Mouse (Mus musculus) midbrain, embryonic 14.5 days (tissue): ENCODE measurements around the gene Mlycd. TPM values are rescaled to one million over a fixed set of nuclear protein-coding genes. Genes with fewer than 3 reads are reported as not detected.

Source experiments
- ATAC-seq: fragments of 200-750 bp; cut with Nextera tagmentation; 2 replicates; pipeline ENCODE4 v1.8.0; 2017; ENCODE audit warnings: moderate number of reproducible peaks, moderate library complexity; ENCODE audit not compliant: low FRiP score, low TSS enrichment
- DNase-seq: peaks from one replicate; pipeline ENCODE4 v3.0.0-alpha.2; 2015
- H3K27ac ChIP-seq: fragments of 300-500 bp; sonication (generic); replicated peaks from 2 replicates; pipeline ENCODE4 v1.5.1; 2014; ENCODE audit warnings: mild to moderate bottlenecking, low read depth, low read length, moderate library complexity
- H3K27me3 ChIP-seq: fragments of 300-500 bp; sonication (generic); 2 replicates; pipeline ENCODE4 v1.6.1; 2014; ENCODE audit warnings: low read length, control low read depth, mixed read lengths; ENCODE audit not compliant: control insufficient read depth, insufficient read depth
- H3K36me3 ChIP-seq: fragments of 300-500 bp; sonication (generic); 2 replicates; pipeline ENCODE4 v1.6.1; 2014; ENCODE audit warnings: low read length, control low read depth; ENCODE audit not compliant: control insufficient read depth, insufficient read depth
- H3K4me1 ChIP-seq: fragments of 300-500 bp; sonication (generic); 2 replicates; pipeline ENCODE4 v1.6.1; 2014; ENCODE audit warnings: mild to moderate bottlenecking, antibody characterized with exemption, low read length, control low read depth; ENCODE audit not compliant: control insufficient read depth, insufficient read depth
- H3K4me2 ChIP-seq: fragments of 300-500 bp; sonication (generic); 2 replicates; pipeline ENCODE4 v1.6.1; 2014; ENCODE audit warnings: mild to moderate bottlenecking, low read length, moderate library complexity
- H3K4me3 ChIP-seq: fragments of 300-500 bp; sonication (generic); replicated peaks from 2 replicates; pipeline ENCODE4 v1.5.1; 2014; ENCODE audit warnings: low read depth, low read length
- H3K9ac ChIP-seq: fragments of 300-500 bp; sonication (generic); replicated peaks from 2 replicates; pipeline ENCODE4 v1.6.1; 2014; ENCODE audit warnings: mild to moderate bottlenecking, low read length, moderate library complexity
- H3K9me3 ChIP-seq: fragments of 300-500 bp; sonication (generic); 2 replicates; pipeline ENCODE4 v1.6.1; 2016; ENCODE audit warnings: low read length, control low read depth, mixed read lengths; ENCODE audit not compliant: control insufficient read depth
- WGBS: fragments of 180-500 bp; shearing (Covaris S2); extraction: QIAGEN DNeasy Blood & Tissue Kit; methylation state at CpG from one replicate; pipeline ENCODE4 v1.1.7; 2014; 5-methylcytosine and 5-hydroxymethylcytosine counted together
- polyA plus RNA-seq: library from polyadenylated mRNA; unstranded; fragments of >200 nt; fragmentation: Nextera tagmentation; extraction: Ambion mirVana; gene quantifications from 2 replicates; pipeline ENCODE4 v1.2.1, GENCODE M21; 2014

Mlycd gene
- polyA plus RNA-seq, 1 experiment from 2014 or later, result 17.6 TPM

DNA sequence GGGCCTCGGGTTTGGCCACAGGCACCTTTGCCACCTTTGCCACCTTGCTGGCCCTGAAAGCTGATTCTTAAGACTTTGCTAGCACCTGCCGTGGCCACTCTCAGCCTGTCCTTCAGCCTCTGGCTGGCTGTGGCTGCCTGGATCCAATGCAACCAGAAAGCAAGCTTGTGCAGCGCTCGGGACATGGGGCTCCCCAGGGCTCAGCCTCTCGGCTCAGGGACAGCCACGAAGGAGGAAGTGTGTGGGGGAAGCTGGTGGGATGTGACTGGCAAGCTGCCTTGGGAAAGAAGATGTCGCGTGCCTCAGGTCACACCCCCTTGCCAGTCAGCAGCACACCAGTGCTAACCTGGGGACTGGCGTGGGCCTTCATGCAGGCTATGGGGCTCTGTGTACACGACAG lies 30.1 kb downstream of the Mlycd start:
- no peak overlapping the region for H3K4me2 ChIP-seq
- H3K9me3 ChIP-seq, result no peaks in the 10 kb centered on the region
- H3K4me3 ChIP-seq, result no peak overlapping the region
- H3K9ac ChIP-seq, result no peak overlapping the region
- 85% methylated on average over 10 of the region's 10 CpGs for WGBS
- no peaks in the 10 kb centered on the region for H3K27me3 ChIP-seq
- ATAC-seq (no peak), DNase-seq (no peak)
- H3K4me1 ChIP-seq, result no peaks in the 10 kb centered on the region
- no peaks in the 10 kb centered on the region for H3K36me3 ChIP-seq
- no peak overlapping the region for H3K27ac ChIP-seq

DNA sequence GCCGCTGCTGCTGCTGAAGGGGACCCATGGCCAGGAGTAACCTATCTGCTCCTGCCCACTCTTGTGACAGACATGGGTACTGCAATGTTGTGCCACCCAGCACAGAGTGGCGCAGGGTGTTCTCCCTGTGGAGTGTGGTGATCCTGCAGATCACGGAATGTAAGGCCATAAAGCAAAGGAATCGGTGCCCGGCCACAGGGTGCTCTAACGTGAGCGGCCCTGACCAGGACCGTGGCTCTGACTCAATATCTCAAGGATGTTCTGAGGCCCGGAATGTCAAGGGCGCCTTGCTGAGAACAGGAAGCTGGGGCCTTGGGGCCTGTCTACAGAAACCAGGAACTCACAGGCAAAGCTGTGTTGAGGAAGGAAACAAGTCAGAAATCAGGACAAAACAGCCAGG lies 30.9 kb downstream of the Mlycd start:
- H3K4me3 ChIP-seq, result no peak overlapping the region
- H3K4me1 ChIP-seq, result no peaks in the 10 kb centered on the region
- WGBS, result 90% methylated on average over 10 of the region's 10 CpGs
- no peak for ATAC-seq
- H3K9ac ChIP-seq, result no peak overlapping the region
- H3K36me3 ChIP-seq, result no peaks in the 10 kb centered on the region
- no peaks in the 10 kb centered on the region for H3K27me3 ChIP-seq
- H3K9me3 ChIP-seq, result no peaks in the 10 kb centered on the region
- no peak for DNase-seq
- H3K4me2 ChIP-seq, result no peak overlapping the region
- 0 out of 2 replicates have a peak overlapping the region, but pooled peaks have one; percentile 37 for H3K27ac ChIP-seq

DNA sequence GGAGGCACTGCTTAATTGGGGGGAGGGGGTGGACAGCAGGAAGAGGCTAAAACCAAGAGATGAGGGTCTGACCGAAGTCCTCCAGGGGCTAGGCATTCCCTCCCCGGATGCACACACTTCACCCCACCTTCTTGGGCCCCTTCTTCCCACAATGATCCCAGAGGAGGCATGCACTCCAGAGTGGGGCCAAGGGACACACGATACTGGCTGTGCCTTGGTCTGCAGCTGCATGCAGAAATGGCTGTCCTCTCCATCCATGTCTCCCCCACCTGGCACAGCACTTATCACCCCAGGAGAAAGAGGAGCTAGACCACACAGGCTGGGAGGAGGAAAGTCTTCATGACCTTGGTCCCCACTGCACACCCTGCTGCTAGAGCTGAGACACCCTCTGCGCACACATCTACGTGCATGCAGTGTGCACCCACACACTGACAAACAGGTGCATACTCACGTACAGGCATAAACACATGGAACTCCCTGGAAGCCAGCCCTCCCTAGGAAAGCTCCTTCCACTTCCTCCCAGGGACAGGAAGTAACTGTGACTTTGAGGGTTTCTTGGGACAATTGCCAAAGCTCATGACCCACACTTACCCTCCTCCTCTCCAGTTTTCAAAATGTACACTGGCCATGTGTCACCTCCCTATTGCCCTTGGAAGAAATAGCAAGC lies 31.5 kb downstream of the Mlycd start:
- DNase-seq (no peak), ATAC-seq (no peak)
- H3K27me3 ChIP-seq, result no peaks in the 10 kb centered on the region
- no peaks in the 10 kb centered on the region for H3K9me3 ChIP-seq
- peak overlapping the region; percentile 1; the same call in 1 of the 2 replicates for H3K27ac ChIP-seq
- H3K36me3 ChIP-seq, result no peaks in the 10 kb centered on the region
- WGBS, result 85% methylated on average over 6 of the region's 6 CpGs
- H3K4me3 ChIP-seq, result no peak overlapping the region
- no peak overlapping the region for H3K4me2 ChIP-seq
- H3K9ac ChIP-seq, result no peak overlapping the region
- no peaks in the 10 kb centered on the region for H3K4me1 ChIP-seq

GRCm38 (mm10) chr8:119427634-119428349 lies 33.1 kb downstream of the Mlycd start:
- 71% methylated on average over 12 of the region's 12 CpGs for WGBS
- Histone ChIP-seq H3K27ac (no peak overlapping the region), H3K9ac (no peak overlapping the region), H3K36me3 (no peaks in the 10 kb centered on the region), H3K4me3 (no peak overlapping the region), H3K9me3 (no peaks in the 10 kb centered on the region), H3K4me1 (no peaks in the 10 kb centered on the region), H3K27me3 (no peaks in the 10 kb centered on the region), H3K4me2 (no peak overlapping the region)
- DNase-seq, result no peak
- no peak for ATAC-seq

- Histone ChIP-seq H3K36me3 (no peaks in the 10 kb centered on the region), H3K9ac (no peak overlapping the region), H3K4me3 (no peak overlapping the region), H3K9me3 (no peaks in the 10 kb centered on the region), H3K27me3 (no peaks in the 10 kb centered on the region), H3K4me2 (no peak overlapping the region), H3K4me1 (no peaks in the 10 kb centered on the region), H3K27ac (no peak overlapping the region)
- DNase-seq, result no peak
- 76% methylated on average over 7 of the region's 7 CpGs for WGBS
- no peak for ATAC-seq
Observed at GRCm38 (mm10) chr8:119428350-119428740, 33.7 kb downstream of the Mlycd start.

GRCm38 (mm10) chr8:119428766-119429327 lies 34.2 kb downstream of the Mlycd start:
- Histone ChIP-seq H3K27ac (no peak overlapping the region), H3K9me3 (no peaks in the 10 kb centered on the region), H3K36me3 (no peaks in the 10 kb centered on the region), H3K27me3 (no peaks in the 10 kb centered on the region), H3K9ac (no peak overlapping the region), H3K4me3 (no peak overlapping the region), H3K4me2 (no peak overlapping the region), H3K4me1 (no peaks in the 10 kb centered on the region)
- WGBS, result 79% methylated on average over 5 of the region's 5 CpGs
- ATAC-seq (no peak), DNase-seq (no peak)

DNA sequence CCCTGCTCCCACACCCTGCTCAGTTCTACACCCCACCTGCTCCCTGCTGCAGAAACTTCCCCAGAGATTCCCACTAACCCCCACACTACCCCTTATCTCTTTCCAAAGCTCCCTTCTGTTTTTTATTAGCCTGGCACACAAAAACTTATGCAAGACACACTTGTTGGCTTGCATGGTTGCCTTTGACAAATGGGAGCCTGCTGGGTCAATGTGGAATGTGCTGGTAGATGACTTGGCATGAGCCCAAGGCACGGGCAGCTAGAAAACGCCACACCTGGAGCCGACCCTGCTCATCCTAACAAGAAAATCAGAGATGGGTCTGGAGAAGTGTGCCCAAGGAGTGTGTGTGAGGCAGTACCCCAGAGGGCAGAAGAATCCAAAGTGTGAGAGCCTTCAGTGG lies 34.9 kb downstream of the Mlycd start:
- Histone ChIP-seq H3K36me3 (no peaks in the 10 kb centered on the region), H3K27me3 (no peaks in the 10 kb centered on the region), H3K27ac (no peak overlapping the region), H3K4me3 (no peak overlapping the region), H3K9me3 (no peaks in the 10 kb centered on the region), H3K4me2 (no peak overlapping the region), H3K9ac (no peak overlapping the region), H3K4me1 (no peaks in the 10 kb centered on the region)
- ATAC-seq (no peak), DNase-seq (no peak)
- 91% methylated on average over 3 of the region's 3 CpGs for WGBS

- no peaks in the 10 kb centered on the region for H3K9me3 ChIP-seq
- no peak overlapping the region for H3K4me3 ChIP-seq
- no peak for DNase-seq
- no peaks in the 10 kb centered on the region for H3K27me3 ChIP-seq
- no peaks in the 10 kb centered on the region for H3K36me3 ChIP-seq
- no peaks in the 10 kb centered on the region for H3K4me1 ChIP-seq
- H3K27ac ChIP-seq, result no peak overlapping the region
- ATAC-seq, result no peak
- 84% methylated on average over 8 of the region's 8 CpGs for WGBS
- no peak overlapping the region for H3K4me2 ChIP-seq
- H3K9ac ChIP-seq, result no peak overlapping the region
Observed at GRCm38 (mm10) chr8:119430250-119430649, 35.6 kb downstream of the Mlycd start.

- Histone ChIP-seq H3K36me3 (no peaks in the 10 kb centered on the region), H3K9me3 (no peaks in the 10 kb centered on the region), H3K4me3 (no peak overlapping the region), H3K27ac (no peak overlapping the region), H3K4me2 (no peak overlapping the region), H3K4me1 (no peaks in the 10 kb centered on the region), H3K9ac (no peak overlapping the region), H3K27me3 (no peaks in the 10 kb centered on the region)
- WGBS, result 85% methylated on average over 7 of the region's 7 CpGs
- DNase-seq (no peak), ATAC-seq (no peak)
Observed at GRCm38 (mm10) chr8:119430690-119431089, 36.0 kb downstream of the Mlycd start.
